Mouse (Mus musculus): ENCODE measurements at regions not wholly inside any gene's neighbourhood (a gene's known extent, or its start where the extent isn't known, plus 50 kb on each side); places are given as distances from the start of the nearest gene placed in this dataset.
"Not testable (repeated sequence)": the region's sequence is repeated elsewhere in the genome, so short reads cannot be mapped to it uniquely, and the experiment has no call there.

DNA sequence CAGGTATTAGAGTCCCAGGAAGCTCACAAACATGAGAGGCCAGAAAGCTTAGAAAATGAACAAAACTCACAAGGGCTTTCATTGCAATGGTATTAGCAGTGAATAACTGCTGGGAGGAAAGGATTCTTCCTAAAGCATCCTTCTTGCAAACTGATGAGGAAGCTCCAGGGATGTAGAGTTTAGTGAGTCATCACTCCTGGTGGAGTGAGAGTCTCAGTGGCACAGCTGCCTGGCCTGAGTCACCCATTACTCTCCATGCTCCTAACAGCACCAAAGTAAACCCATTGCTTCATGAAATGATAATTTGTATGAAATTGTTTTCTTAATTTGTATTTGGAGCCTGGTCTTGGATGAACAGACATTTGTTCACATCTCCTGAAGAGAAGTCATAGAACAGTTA lies 245.1 kb upstream of the Tmprss15 start:
- TF ChIP-seq MYOD1 (IDR thresholded peaks at IDR 0.05; ENCODE audit: control insufficient read depth, insufficient read length, low read depth) (peak; percentile 72), FOSL1 (IDR thresholded peaks at IDR 0.05; ENCODE audit: insufficient read depth, low read length, poor library complexity, severe bottlenecking) (peak; percentile 15), MYOG (IDR thresholded peaks at IDR 0.05; ENCODE audit: control insufficient read depth, extremely low read depth, insufficient read length) (no peak)
- H3K36me3 ChIP-seq (ENCODE audit: control insufficient read depth, insufficient read depth), result no peaks in the 10 kb centered on the region
- no peaks in the 10 kb centered on the region for H3K79me2 ChIP-seq (ENCODE audit: control insufficient read depth, insufficient read depth)
- H3K27me3 ChIP-seq (ENCODE audit: control insufficient read depth, insufficient read depth, insufficient read length), result no peaks in the 10 kb centered on the region
- H3K4me3 ChIP-seq (ENCODE audit: insufficient read depth, poor library complexity, severe bottlenecking), result no peak overlapping the region
- H3ac ChIP-seq (ENCODE audit: control insufficient read depth, insufficient read length, low read depth), result no peak overlapping the region
- no peaks in the 10 kb centered on the region for H3K79me3 ChIP-seq (ENCODE audit: low read depth)

DNA sequence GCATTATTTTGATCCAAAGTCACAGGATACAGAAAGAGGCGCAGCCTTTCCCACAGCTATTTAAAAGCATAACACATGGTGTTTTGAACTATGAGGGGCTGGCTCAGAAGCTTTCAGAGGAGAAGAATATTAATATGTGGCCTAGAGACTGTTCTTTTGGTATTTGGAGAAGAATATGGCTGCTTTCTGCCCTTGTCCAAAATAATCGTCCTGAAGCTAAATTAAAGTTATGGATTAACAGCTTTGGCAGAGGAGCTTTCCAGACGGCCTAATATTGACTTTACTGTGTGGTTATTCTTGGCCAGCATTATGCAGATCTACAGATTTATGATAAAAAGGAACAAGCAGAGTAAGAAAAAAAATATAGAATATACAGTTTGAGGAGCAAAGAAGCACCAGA lies 222.4 kb upstream of the Tmprss15 start:
- no peaks in the 10 kb centered on the region for H3K36me3 ChIP-seq (ENCODE audit: control insufficient read depth, insufficient read depth)
- no peak for TF ChIP-seq MYOG (IDR thresholded peaks at IDR 0.05; ENCODE audit: control insufficient read depth, extremely low read depth, insufficient read length)
- TF ChIP-seq CTCF (IDR thresholded peaks at IDR 0.05; ENCODE audit: control insufficient read depth, insufficient read depth, insufficient read length), result no peak
- no peak for TF ChIP-seq FOSL1 (IDR thresholded peaks at IDR 0.05; ENCODE audit: insufficient read depth, low read length, poor library complexity, severe bottlenecking)
- TF ChIP-seq MYOD1 (IDR thresholded peaks at IDR 0.05; ENCODE audit: control insufficient read depth, insufficient read length, low read depth), result no peak
- no peak for TF ChIP-seq MAX (IDR thresholded peaks at IDR 0.05)
- TF ChIP-seq USF1 (IDR thresholded peaks at IDR 0.05; ENCODE audit: low read depth), result no peak
- no peak for TF ChIP-seq CEBPB (IDR thresholded peaks at IDR 0.05; ENCODE audit: low read depth)
- H3K79me2 ChIP-seq (ENCODE audit: control insufficient read depth, insufficient read depth), result no peaks in the 10 kb centered on the region
- H3K27me3 ChIP-seq (ENCODE audit: control insufficient read depth, insufficient read depth, insufficient read length), result no peaks in the 10 kb centered on the region
- H3ac ChIP-seq (ENCODE audit: control insufficient read depth, insufficient read length, low read depth), result no peak overlapping the region
- H3K79me3 ChIP-seq (ENCODE audit: low read depth), result no peaks in the 10 kb centered on the region
- no peak overlapping the region for H3K4me3 ChIP-seq (ENCODE audit: insufficient read depth, poor library complexity, severe bottlenecking)

DNA sequence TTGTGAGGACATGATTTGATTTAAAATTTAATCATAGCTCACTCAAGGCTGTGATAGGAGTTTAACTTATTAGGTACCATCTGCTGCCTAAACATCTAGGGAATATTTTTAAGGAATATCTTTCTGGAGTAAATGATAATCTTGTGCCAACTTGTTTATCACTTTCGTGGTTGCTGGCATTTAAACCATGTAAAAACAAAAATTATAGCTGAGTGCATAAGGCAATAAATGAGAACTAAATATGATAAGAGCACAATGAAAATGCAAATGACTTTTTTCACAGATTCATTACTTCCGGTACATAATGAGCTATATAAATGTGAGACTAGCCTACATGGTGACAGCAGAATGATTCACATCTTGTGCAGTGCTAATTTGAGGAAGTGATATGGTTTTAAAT lies 221.8 kb upstream of the Tmprss15 start:
- Histone ChIP-seq H3K36me3 (ENCODE audit: control insufficient read depth, insufficient read depth) (no peaks in the 10 kb centered on the region), H3K79me2 (ENCODE audit: control insufficient read depth, insufficient read depth) (no peaks in the 10 kb centered on the region), H3K4me3 (ENCODE audit: insufficient read depth, poor library complexity, severe bottlenecking) (no peak overlapping the region), H3K27me3 (ENCODE audit: control insufficient read depth, insufficient read depth, insufficient read length) (no peaks in the 10 kb centered on the region), H3K79me3 (ENCODE audit: low read depth) (no peaks in the 10 kb centered on the region), H3ac (ENCODE audit: control insufficient read depth, insufficient read length, low read depth) (no peak overlapping the region)
- TF ChIP-seq FOSL1 (IDR thresholded peaks at IDR 0.05; ENCODE audit: insufficient read depth, low read length, poor library complexity, severe bottlenecking) (no peak), MYOD1 (IDR thresholded peaks at IDR 0.05; ENCODE audit: control insufficient read depth, insufficient read length, low read depth) (no peak), USF1 (IDR thresholded peaks at IDR 0.05; ENCODE audit: low read depth) (no peak), MYOG (IDR thresholded peaks at IDR 0.05; ENCODE audit: control insufficient read depth, extremely low read depth, insufficient read length) (no peak), CTCF (IDR thresholded peaks at IDR 0.05; ENCODE audit: control insufficient read depth, insufficient read depth, insufficient read length) (no peak), CEBPB (IDR thresholded peaks at IDR 0.05; ENCODE audit: low read depth) (no peak), MAX (IDR thresholded peaks at IDR 0.05) (no peak)

DNA sequence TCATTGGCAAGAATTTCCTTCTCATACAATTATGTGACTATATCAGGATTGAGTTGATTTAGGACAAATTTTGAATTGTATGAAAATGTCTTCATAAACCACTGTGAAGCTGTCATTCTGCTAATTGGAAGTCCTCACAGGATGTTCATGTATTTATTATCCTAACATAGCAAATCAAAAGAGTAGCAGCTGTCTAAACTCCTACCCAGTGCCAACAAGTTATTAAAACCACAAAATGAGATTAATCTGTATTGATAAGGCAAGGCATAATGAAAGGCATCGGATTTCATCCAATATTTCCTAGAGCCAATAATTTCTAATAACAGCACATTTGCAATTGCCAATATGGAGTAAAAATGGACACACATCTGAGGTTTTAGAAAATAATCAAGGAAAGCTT lies 217.6 kb upstream of the Tmprss15 start:
- H3K79me2 ChIP-seq (ENCODE audit: control insufficient read depth, insufficient read depth), result no peaks in the 10 kb centered on the region

DNA sequence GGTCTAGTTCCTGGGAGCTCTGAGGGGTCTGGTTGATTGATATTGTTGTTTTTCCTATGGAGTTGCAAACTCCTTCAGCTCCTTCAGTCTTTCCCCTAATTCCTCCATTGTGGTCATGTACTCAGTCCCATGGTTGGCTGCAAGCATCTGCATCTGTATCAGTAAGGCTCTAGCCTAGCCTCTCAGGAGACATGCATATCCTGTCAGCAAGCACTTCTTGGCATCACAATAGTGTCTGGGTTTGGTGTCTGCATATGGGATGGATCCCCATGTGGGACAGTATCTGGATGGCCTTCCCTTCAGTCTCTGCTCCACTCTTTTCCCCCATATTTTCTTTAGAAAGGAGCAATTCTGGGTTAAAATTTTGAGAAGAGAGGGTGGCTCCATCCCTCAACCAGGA lies 205.7 kb upstream of the Tmprss15 start:
- not testable (repeated sequence) for H3ac ChIP-seq (ENCODE audit: control insufficient read depth, insufficient read length, low read depth); H3K27me3 ChIP-seq (ENCODE audit: control insufficient read depth, insufficient read depth, insufficient read length); H3K79me2 ChIP-seq (ENCODE audit: control insufficient read depth, insufficient read depth); H3K36me3 ChIP-seq (ENCODE audit: control insufficient read depth, insufficient read depth); H3K4me3 ChIP-seq (ENCODE audit: insufficient read depth, poor library complexity, severe bottlenecking); H3K79me3 ChIP-seq (ENCODE audit: low read depth)

More for the DNA sequence above, 217.6 kb upstream of the Tmprss15 start:
- no peak overlapping the region for H3K4me3 ChIP-seq (ENCODE audit: insufficient read depth, poor library complexity, severe bottlenecking)
- no peaks in the 10 kb centered on the region for H3K36me3 ChIP-seq (ENCODE audit: control insufficient read depth, insufficient read depth)
- H3K27me3 ChIP-seq (ENCODE audit: control insufficient read depth, insufficient read depth, insufficient read length), result no peaks in the 10 kb centered on the region
- no peak overlapping the region for H3ac ChIP-seq (ENCODE audit: control insufficient read depth, insufficient read length, low read depth)
- TF ChIP-seq MAX (IDR thresholded peaks at IDR 0.05) (no peak), CEBPB (IDR thresholded peaks at IDR 0.05; ENCODE audit: low read depth) (no peak), MYOG (IDR thresholded peaks at IDR 0.05; ENCODE audit: control insufficient read depth, extremely low read depth, insufficient read length) (no peak), MYOD1 (IDR thresholded peaks at IDR 0.05; ENCODE audit: control insufficient read depth, insufficient read length, low read depth) (no peak)
- no peaks in the 10 kb centered on the region for H3K79me3 ChIP-seq (ENCODE audit: low read depth)

DNA sequence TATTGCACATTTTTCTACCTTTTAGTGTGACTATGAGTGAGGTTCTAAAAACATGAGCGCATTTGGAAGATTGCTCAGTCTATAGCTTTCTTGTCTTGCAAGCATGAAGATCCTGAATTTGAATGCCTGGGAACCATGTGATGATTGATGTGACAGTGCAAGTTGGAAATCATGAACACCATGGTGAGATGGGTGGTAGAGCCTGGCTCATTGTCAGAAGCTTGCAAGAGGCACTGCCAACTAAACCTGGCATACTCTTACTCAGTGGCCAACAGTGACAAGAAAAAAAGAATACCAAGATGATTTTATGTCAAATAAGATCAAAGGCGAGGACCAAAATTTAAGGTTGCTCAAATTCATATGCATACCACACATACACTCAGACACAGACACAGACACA lies 188.1 kb upstream of the Tmprss15 start:
- no peaks in the 10 kb centered on the region for H3K79me3 ChIP-seq (ENCODE audit: low read depth)
- H3K4me3 ChIP-seq (ENCODE audit: insufficient read depth, poor library complexity, severe bottlenecking), result no peak overlapping the region
- no peaks in the 10 kb centered on the region for H3K36me3 ChIP-seq (ENCODE audit: control insufficient read depth, insufficient read depth)
- no peaks in the 10 kb centered on the region for H3K79me2 ChIP-seq (ENCODE audit: control insufficient read depth, insufficient read depth)
- no peaks in the 10 kb centered on the region for H3K27me3 ChIP-seq (ENCODE audit: control insufficient read depth, insufficient read depth, insufficient read length)
- no peak overlapping the region for H3ac ChIP-seq (ENCODE audit: control insufficient read depth, insufficient read length, low read depth)
- TF ChIP-seq CEBPB (IDR thresholded peaks at IDR 0.05; ENCODE audit: low read depth) (no peak), MYOD1 (IDR thresholded peaks at IDR 0.05; ENCODE audit: control insufficient read depth, insufficient read length, low read depth) (no peak), USF1 (IDR thresholded peaks at IDR 0.05; ENCODE audit: low read depth) (no peak), FOSL1 (IDR thresholded peaks at IDR 0.05; ENCODE audit: insufficient read depth, low read length, poor library complexity, severe bottlenecking) (no peak), MAX (IDR thresholded peaks at IDR 0.05) (no peak), MYOG (IDR thresholded peaks at IDR 0.05; ENCODE audit: control insufficient read depth, extremely low read depth, insufficient read length) (no peak), CTCF (IDR thresholded peaks at IDR 0.05; ENCODE audit: control insufficient read depth, insufficient read depth, insufficient read length) (no peak)

Data from C2C12 (cell line).